ENCODE assay signal across 10 mouse cellular contexts in genomic region chr13:96030368-96031223, GRCm38 (mm10). TPM values are rescaled to one million over a fixed set of nuclear protein-coding genes. Genes with fewer than 3 reads are reported as not detected.
DNase-seq lines count a peak whose midpoint lies in the region; ATAC-seq and TF ChIP-seq lines count a peak whose summit lies in the region.
"Had no signal": no experiment of that assay in that cellular context is flagged by ENCODE, and none has a peak within 500 bp of the region (broad histone marks: within the 10 kb centered on the region; RNA-seq: fewer than 3 reads in every experiment).

No protein-coding gene starts in this region.

- 66% methylated on average over 19 of the region's 19 CpGs for WGBS in spleen, adult 2 months
- WGBS in hindbrain, embryonic 13.5 days = 62% methylated on average over 19 of the region's 19 CpGs

- TF ChIP-seq CTCF in spleen, adult 2 months (IDR thresholded peaks at IDR 0.05; ENCODE audit: extremely low read depth, insufficient read depth, insufficient read length, insufficient replicate concordance) = peak; percentile 31; the same call in 1 of the 2 replicates

- H3K27me3 ChIP-seq in spleen, adult 2 months (ENCODE audit: control insufficient read depth, insufficient read depth, low read length) = no peaks in the 10 kb centered on the region
- H3K27me3 ChIP-seq in hindbrain, embryonic 13.5 days = no peaks in the 10 kb centered on the region
- H3K27me3 ChIP-seq: stomach, embryonic 15.5 days had no signal

- ATAC-seq in hindbrain, embryonic 13.5 days (ENCODE audit: low FRiP score) = peak; percentile 54; the same call in 1 of the 2 replicates

- no peaks in the 10 kb centered on the region for H3K36me3 ChIP-seq in spleen, adult 2 months (ENCODE audit: control insufficient read depth, insufficient read depth, low read length)
- peaks cover 9% of the 10 kb centered on the region; the same call in 1 of the 2 replicates for H3K36me3 ChIP-seq in hindbrain, embryonic 13.5 days
- H3K36me3 ChIP-seq: stomach, embryonic 15.5 days had no signal

- no peaks in the 10 kb centered on the region for H3K9me3 ChIP-seq in hindbrain, embryonic 13.5 days
- H3K9me3 ChIP-seq: stomach, embryonic 15.5 days had no signal

- intact Hi-C loops in left cerebral cortex, postnatal 25 days (cut with DNase I) = loop anchor here (2.0 to 5.0 kb wide), 2 partner anchors 344 to 562 kb away; no protein-coding TSS in a partner anchor

- H3K4me3 ChIP-seq in spleen, adult 2 months (ENCODE audit: extremely low read depth, insufficient read depth, insufficient read length) = no peak overlapping the region
- H3K4me3 ChIP-seq in hindbrain, embryonic 13.5 days = no peak overlapping the region
- H3K4me3 ChIP-seq: stomach, embryonic 15.5 days had no signal

- no peak overlapping the region for H3K9ac ChIP-seq in hindbrain, embryonic 13.5 days
- H3K9ac ChIP-seq: stomach, embryonic 15.5 days had no signal

- peak in 1 of 2 experiments; percentile 6 for DNase-seq in spleen, adult 2 months (ENCODE audit: low read depth in 1 of 2, low spot score in 2 of 2)
- DNase-seq in spleen, postnatal 36 days (ENCODE audit: low spot score in 2 of 2) = no peak
- peak; percentile 14 for DNase-seq in adipocyte (ENCODE audit: low spot score)
- DNase-seq in embryo, embryonic 9.5 days (ENCODE audit: extremely low spot score) = peak; percentile 63
- peak; percentile 61 to 66 for DNase-seq in left cerebral cortex, postnatal 25 days (ENCODE audit: low spot score in 2 of 2)
- DNase-seq in naive thymus-derived CD4-positive, alpha-beta T cell, adult 2 months (ENCODE audit: low read depth) = peak; percentile 66
- peak; percentile 69 for DNase-seq in thymus, postnatal 4 days

- TF ChIP-seq POLR2A in spleen, adult 2 months (IDR thresholded peaks at IDR 0.05; ENCODE audit: low read depth, low read length) = no peak

- H3K4me2 ChIP-seq in hindbrain, embryonic 13.5 days = no peak overlapping the region
- H3K4me2 ChIP-seq: stomach, embryonic 15.5 days had no signal

- no peak overlapping the region for H3K27ac ChIP-seq in spleen, adult 2 months (ENCODE audit: insufficient read depth, low read length)
- no peak overlapping the region for H3K27ac ChIP-seq in hindbrain, embryonic 13.5 days
- H3K27ac ChIP-seq: stomach, embryonic 15.5 days had no signal

- H3K4me1 ChIP-seq in spleen, adult 2 months (ENCODE audit: control insufficient read depth, insufficient read depth, insufficient read length) = no peaks in the 10 kb centered on the region
- H3K4me1 ChIP-seq in hindbrain, embryonic 13.5 days (replicated peaks) = no peaks in the 10 kb centered on the region
- H3K4me1 ChIP-seq: stomach, embryonic 15.5 days had no signal

RNA-seq across cellular contexts. Expression of gene Gm20075, which starts 50.6 kb away (rescaled TPM):
- 0.05 and 0.18 TPM in 2 replicates for polyA plus RNA-seq in spleen, adult 2 months (2012; rRNA removed)
- polyA plus RNA-seq in hindbrain, embryonic 13.5 days (2015; fragmentation: Nextera tagmentation; extraction: Ambion mirVana) = 30.1 and 31.6 TPM in 2 replicates
- total RNA-seq in left cerebral cortex, postnatal 25 days (2021) = 10 to 100 TPM; 27.7 to 30.0 TPM

RNA-seq across cellular contexts. Expression of gene Gm17190, which starts 51.3 kb away (rescaled TPM):
- not detected in 2 replicates for polyA plus RNA-seq in spleen, adult 2 months (2012; rRNA removed)
- 0.31 and 0.62 TPM in 2 replicates for polyA plus RNA-seq in hindbrain, embryonic 13.5 days (2015; fragmentation: Nextera tagmentation; extraction: Ambion mirVana)
- not detected for total RNA-seq in left cerebral cortex, postnatal 25 days (2021)
- polyA plus RNA-seq: gonadal fat pad, adult 2 months had no signal

Comparison
In these comparisons a context has a peak if more than half of its experiments do, and no peak if none do; other contexts are left out.
1. DNase-seq: peak in adipocyte (single experiment), embryo, embryonic 9.5 days (single experiment), left cerebral cortex, postnatal 25 days (2 of 2), naive thymus-derived CD4-positive, alpha-beta T cell, adult 2 months (single experiment) and thymus, postnatal 4 days (single experiment); none in spleen, postnatal 36 days (0 of 2).
2. RNA of gene Gm20075, which starts 50.6 kb away (polyA plus RNA-seq): 30.1 to 31.6 TPM in hindbrain, embryonic 13.5 days; 0.05 to 0.18 TPM in spleen, adult 2 months; every median in the first group is over 10 times any median in the second.